Mouse (Mus musculus): ENCODE measurements around the gene Zfyve1. TPM values are rescaled to one million over a fixed set of nuclear protein-coding genes. Genes with fewer than 3 reads are reported as not detected.

The Zfyve1 gene
- polyA plus RNA-seq, 1 experiment from 2014 or later: 23.6 TPM

GRCm38 (mm10) chr12:83502190-83502589 lies 94.8 kb downstream of the Zfyve1 start:
- Histone ChIP-seq H3K27ac (ENCODE audit: low read depth, low read length) (no peak overlapping the region), H3K4me3 (ENCODE audit: low read depth, low read length) (no peak overlapping the region), H3K4me2 (ENCODE audit: low read depth, low read length) (no peak overlapping the region), H3K36me3 (ENCODE audit: control insufficient read depth, insufficient read depth, low read length) (no peaks in the 10 kb centered on the region), H3K9ac (replicated peaks; ENCODE audit: low read depth, low read length) (no peak overlapping the region), H3K9me3 (ENCODE audit: control insufficient read depth, low read length) (no peaks in the 10 kb centered on the region), H3K4me1 (ENCODE audit: control insufficient read depth, insufficient read depth, low read length) (no peaks in the 10 kb centered on the region), H3K27me3 (ENCODE audit: control insufficient read depth, insufficient read depth, low read length) (no peaks in the 10 kb centered on the region)
- no peak for ATAC-seq (ENCODE audit: low read depth)
- WGBS: 9% methylated on average over 9 of the region's 9 CpGs

- no peak for ATAC-seq (ENCODE audit: low read depth)
- Histone ChIP-seq H3K27ac (ENCODE audit: low read depth, low read length) (no peak overlapping the region), H3K4me1 (ENCODE audit: control insufficient read depth, insufficient read depth, low read length) (no peaks in the 10 kb centered on the region), H3K4me2 (ENCODE audit: low read depth, low read length) (no peak overlapping the region), H3K27me3 (ENCODE audit: control insufficient read depth, insufficient read depth, low read length) (no peaks in the 10 kb centered on the region), H3K4me3 (ENCODE audit: low read depth, low read length) (no peak overlapping the region), H3K36me3 (ENCODE audit: control insufficient read depth, insufficient read depth, low read length) (no peaks in the 10 kb centered on the region), H3K9me3 (ENCODE audit: control insufficient read depth, low read length) (no peaks in the 10 kb centered on the region), H3K9ac (replicated peaks; ENCODE audit: low read depth, low read length) (no peak overlapping the region)
- 79% methylated on average over 5 of the region's 5 CpGs for WGBS
These were observed 97.8 kb downstream of the Zfyve1 start for GRCm38 (mm10) chr12:83499256-83499655.

GRCm38 (mm10) chr12:83497959-83498358 lies 99.1 kb downstream of the Zfyve1 start:
- WGBS: 81% methylated on average over 3 of the region's 3 CpGs
- Histone ChIP-seq H3K9ac (replicated peaks; ENCODE audit: low read depth, low read length) (no peak overlapping the region), H3K4me1 (ENCODE audit: control insufficient read depth, insufficient read depth, low read length) (no peaks in the 10 kb centered on the region), H3K27ac (ENCODE audit: low read depth, low read length) (no peak overlapping the region), H3K4me2 (ENCODE audit: low read depth, low read length) (no peak overlapping the region), H3K36me3 (ENCODE audit: control insufficient read depth, insufficient read depth, low read length) (no peaks in the 10 kb centered on the region), H3K4me3 (ENCODE audit: low read depth, low read length) (no peak overlapping the region), H3K27me3 (ENCODE audit: control insufficient read depth, insufficient read depth, low read length) (no peaks in the 10 kb centered on the region), H3K9me3 (ENCODE audit: control insufficient read depth, low read length) (no peaks in the 10 kb centered on the region)
- no peak for ATAC-seq (ENCODE audit: low read depth)

GRCm38 (mm10) chr12:83496736-83497135 lies 100.3 kb downstream of the Zfyve1 start:
- H3K27ac ChIP-seq (ENCODE audit: low read depth, low read length): no peak overlapping the region
- no peak overlapping the region for H3K4me2 ChIP-seq (ENCODE audit: low read depth, low read length)
- no peaks in the 10 kb centered on the region for H3K9me3 ChIP-seq (ENCODE audit: control insufficient read depth, low read length)
- no peaks in the 10 kb centered on the region for H3K27me3 ChIP-seq (ENCODE audit: control insufficient read depth, insufficient read depth, low read length)
- no peak for ATAC-seq (ENCODE audit: low read depth)
- no peaks in the 10 kb centered on the region for H3K4me1 ChIP-seq (ENCODE audit: control insufficient read depth, insufficient read depth, low read length)
- WGBS: 89% methylated on average over 6 of the region's 6 CpGs
- H3K4me3 ChIP-seq (ENCODE audit: low read depth, low read length): no peak overlapping the region
- H3K36me3 ChIP-seq (ENCODE audit: control insufficient read depth, insufficient read depth, low read length): no peaks in the 10 kb centered on the region
- H3K9ac ChIP-seq (replicated peaks; ENCODE audit: low read depth, low read length): no peak overlapping the region

Other genes starting within 250 kb of the Zfyve1 start
- 20.2 and 29.2 TPM in 2 replicates for gene Dpf3, start 109.5 kb downstream of the Zfyve1 start, polyA plus RNA-seq (2014; fragmentation: Nextera tagmentation; extraction: Ambion mirVana)
- 39.9 and 47.1 TPM in 2 replicates for gene Dcaf4, start 76.8 kb downstream of the Zfyve1 start, polyA plus RNA-seq (2014; fragmentation: Nextera tagmentation; extraction: Ambion mirVana)
- gene Rbm25, start 34.0 kb upstream of the Zfyve1 start, polyA plus RNA-seq (2014; fragmentation: Nextera tagmentation; extraction: Ambion mirVana): 239 and 242 TPM in 2 replicates
- gene Psen1, start 90.9 kb upstream of the Zfyve1 start, polyA plus RNA-seq (2014; fragmentation: Nextera tagmentation; extraction: Ambion mirVana): 81.5 and 84.3 TPM in 2 replicates
- 0.20 and 0.24 TPM in 2 replicates for gene Papln, start 166.4 kb upstream of the Zfyve1 start, polyA plus RNA-seq (2014; fragmentation: Nextera tagmentation; extraction: Ambion mirVana)

Measured in neural tube, embryonic 14.5 days (tissue).